Mouse (Mus musculus) liver, embryonic 14.5 days (tissue): ENCODE results near the gene Anxa7.

Experiments
- CTCF ChIP-seq: IDR thresholded peaks from 2 replicates; pipeline ENCODE4 v1.5.1; 2016; ENCODE audit warnings: antibody characterized with exemption, low read depth, control low read depth
- EP300 ChIP-seq: IDR thresholded peaks from 2 replicates; pipeline ENCODE4 v1.6.1; 2016; ENCODE audit warnings: antibody characterized with exemption, low read depth

DNA sequence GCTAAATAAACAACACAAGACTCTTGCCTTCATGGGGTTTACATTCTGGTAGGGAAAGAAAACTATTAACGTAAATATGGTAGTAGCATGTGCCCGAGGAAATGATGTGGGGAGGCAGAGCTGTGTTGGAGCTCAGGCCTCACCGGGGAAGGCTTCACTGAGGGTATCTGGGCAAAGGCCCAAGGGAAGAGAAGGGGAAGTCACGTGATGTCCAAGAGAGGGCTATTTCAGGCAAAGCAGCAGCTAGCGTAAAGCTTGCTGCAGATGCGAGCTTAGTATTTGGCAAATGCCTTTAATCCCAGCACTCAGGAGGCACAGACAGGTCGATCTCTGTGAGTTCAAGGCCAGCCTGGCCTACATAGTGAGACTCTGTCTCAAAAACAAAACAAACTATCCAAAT is 57.7 kb downstream of the Anxa7 start:
- TF ChIP-seq CTCF (no peak), EP300 (no peak)
